Mouse (Mus musculus) small intestine, adult 2 months (tissue): ENCODE measurements at regions not wholly inside any gene's neighbourhood (a gene's known extent, or its start where the extent isn't known, plus 50 kb on each side); places are given as distances from the start of the nearest gene placed in this dataset.

ENCODE experiments used
- CTCF ChIP-seq: fragments of 200-500 bp; IDR thresholded peaks from 2 replicates; pipeline ENCODE4 v1.5.1; 2012; ENCODE audit warnings: low read depth, mild to moderate bottlenecking, control low read depth, inconsistent platforms, low read length, moderate library complexity, mixed read lengths; ENCODE audit not compliant: insufficient replicate concordance, insufficient read length; ENCODE audit errors: extremely low read depth
- POLR2A ChIP-seq: fragments of 200-500 bp; IDR thresholded peaks from 2 replicates; pipeline ENCODE4 v1.6.1; 2012; ENCODE audit warnings: low read depth, mild to moderate bottlenecking, control low read depth, inconsistent platforms, low read length, moderate library complexity

GRCm38 (mm10) chr4:58715846-58716245, 71.7 kb downstream of the Olfr267 start:
- no peak for TF ChIP-seq POLR2A
- TF ChIP-seq CTCF: no peak
